Mouse (Mus musculus) heart, postnatal 0 days (tissue): ENCODE data around the gene Lrrk1.

Source experiments
- CTCF ChIP-seq: IDR thresholded peaks from 2 replicates; pipeline ENCODE4 v1.5.1; 2016; ENCODE audit warnings: antibody characterized with exemption, control low read depth, low read depth
- EP300 ChIP-seq: IDR thresholded peaks from 2 replicates; pipeline ENCODE4 v1.6.1; 2016; ENCODE audit warnings: antibody characterized with exemption, low read depth

DNA sequence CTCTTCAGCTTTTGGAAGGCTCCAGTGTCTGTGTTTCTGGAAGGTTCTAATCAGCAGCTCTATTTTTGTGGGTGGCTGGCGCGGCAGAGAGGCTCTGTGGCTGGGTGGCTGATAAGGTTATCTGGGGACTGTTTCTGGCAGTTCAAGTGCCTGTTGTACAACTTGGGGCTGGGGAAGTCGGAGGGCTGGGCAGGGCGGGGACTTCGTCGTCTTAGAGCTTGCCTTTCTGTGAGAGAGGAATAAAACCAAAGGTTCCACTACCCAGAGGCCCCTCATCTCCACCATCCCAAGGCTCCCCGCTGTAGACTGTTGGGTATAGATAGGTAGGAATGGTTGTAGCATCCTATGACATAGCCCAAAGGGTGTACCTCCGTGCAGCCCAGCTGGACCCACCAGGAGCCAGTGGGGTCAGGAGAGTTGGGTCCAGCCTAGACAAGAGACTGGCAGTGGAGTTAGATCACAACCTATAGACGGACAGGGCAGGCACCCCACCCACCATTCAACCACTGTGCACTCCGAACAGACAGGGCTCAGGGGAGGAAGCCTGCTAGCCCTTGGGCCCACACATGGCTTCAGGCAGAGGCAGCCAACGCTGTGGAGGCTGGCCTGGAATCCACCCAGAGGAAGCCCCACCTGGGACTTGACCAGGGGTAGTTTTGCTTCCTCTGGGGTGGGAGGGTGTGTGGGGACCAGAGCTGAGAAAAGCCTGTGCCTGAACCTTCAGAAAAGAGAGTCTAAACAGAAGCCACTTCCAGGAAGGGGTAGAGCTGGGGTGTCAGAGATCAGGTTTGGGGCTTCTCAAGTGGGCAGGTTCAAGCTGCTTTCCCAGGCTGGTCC, 191.3 kb downstream of the Lrrk1 start:
- TF ChIP-seq CTCF (no peak), EP300 (peak; percentile 87)
